Mouse (Mus musculus): ENCODE results near the gene Hdac10. TPM values are rescaled to one million over a fixed set of nuclear protein-coding genes. Genes with fewer than 3 reads are reported as not detected.

The Hdac10 gene
- total RNA-seq, 2 experiments from 2014 or later: 5.3 to 12.8 TPM

- ATAC-seq (ENCODE audit: poor library complexity, severe bottlenecking): peak; percentile 40
These were observed 21.0 kb upstream of the Hdac10 start, which contains the start of gene Mapk11 for GRCm38 (mm10) chr15:89149271-89150040. TSS of gene Mapk11 (minus strand) at chr15:89149628.

- no peak for ATAC-seq (ENCODE audit: poor library complexity, severe bottlenecking)
These were observed 20.2 kb upstream of the Hdac10 start for GRCm38 (mm10) chr15:89148496-89149270.

GRCm38 (mm10) chr15:89147895-89148294, 19.4 kb upstream of the Hdac10 start:
- no peak for ATAC-seq (ENCODE audit: poor library complexity, severe bottlenecking)

GRCm38 (mm10) chr15:89147456-89147855, 19.0 kb upstream of the Hdac10 start:
- ATAC-seq (ENCODE audit: poor library complexity, severe bottlenecking): no peak

GRCm38 (mm10) chr15:89147024-89147423, 18.5 kb upstream of the Hdac10 start:
- ATAC-seq (ENCODE audit: poor library complexity, severe bottlenecking): peak; percentile 64

- no peak for ATAC-seq (ENCODE audit: poor library complexity, severe bottlenecking)
These were observed 18.0 kb upstream of the Hdac10 start for GRCm38 (mm10) chr15:89146537-89146936.

- ATAC-seq (ENCODE audit: poor library complexity, severe bottlenecking): no peak
These were observed 17.4 kb upstream of the Hdac10 start for GRCm38 (mm10) chr15:89145813-89146350.

GRCm38 (mm10) chr15:89144965-89145364, 16.5 kb upstream of the Hdac10 start:
- no peak for ATAC-seq (ENCODE audit: poor library complexity, severe bottlenecking)

GRCm38 (mm10) chr15:89143134-89143533, 14.6 kb upstream of the Hdac10 start:
- ATAC-seq (ENCODE audit: poor library complexity, severe bottlenecking): no peak

- ATAC-seq (ENCODE audit: poor library complexity, severe bottlenecking): no peak
These were observed 13.4 kb upstream of the Hdac10 start for GRCm38 (mm10) chr15:89141905-89142304.

- ATAC-seq (ENCODE audit: poor library complexity, severe bottlenecking): no peak
These were observed 12.9 kb upstream of the Hdac10 start for GRCm38 (mm10) chr15:89141443-89141842.

- no peak for ATAC-seq (ENCODE audit: poor library complexity, severe bottlenecking)
These were observed 12.3 kb upstream of the Hdac10 start, which contains the start of gene Mapk12 for GRCm38 (mm10) chr15:89140659-89141252. TSS of gene Mapk12 (minus strand) at chr15:89140703.

- ATAC-seq (ENCODE audit: poor library complexity, severe bottlenecking): 0 out of 2 replicates have a peak, but pooled peaks have one; percentile 23
These were observed 11.7 kb upstream of the Hdac10 start for GRCm38 (mm10) chr15:89140048-89140658.

GRCm38 (mm10) chr15:89138531-89138930, 10.0 kb upstream of the Hdac10 start:
- no peak for ATAC-seq (ENCODE audit: poor library complexity, severe bottlenecking)

- ATAC-seq (ENCODE audit: poor library complexity, severe bottlenecking): no peak
These were observed 9.5 kb upstream of the Hdac10 start for GRCm38 (mm10) chr15:89138046-89138405.

- ATAC-seq (ENCODE audit: poor library complexity, severe bottlenecking): no peak
These were observed 9.0 kb upstream of the Hdac10 start for GRCm38 (mm10) chr15:89137378-89138045.

GRCm38 (mm10) chr15:89136461-89137155, 8.1 kb upstream of the Hdac10 start:
- ATAC-seq (ENCODE audit: poor library complexity, severe bottlenecking): no peak

GRCm38 (mm10) chr15:89131316-89131715, 2.8 kb upstream of the Hdac10 start:
- ATAC-seq (ENCODE audit: poor library complexity, severe bottlenecking): peak; percentile 80

GRCm38 (mm10) chr15:89130245-89130644, 1.7 kb upstream of the Hdac10 start:
- ATAC-seq (ENCODE audit: poor library complexity, severe bottlenecking): no peak
